Mouse (Mus musculus) heart, postnatal 10 days (tissue): ENCODE measurements around the gene Dedd2. TPM values are rescaled to one million over a fixed set of nuclear protein-coding genes. Genes with fewer than 3 reads are reported as not detected.
"Not testable (repeated sequence)": the region's sequence is repeated elsewhere in the genome, so short reads cannot be mapped to it uniquely, and the experiment has no call there.

ENCODE experiments used
- DNase-seq, 2 experiments: peaks; one replicate each; pipeline ENCODE4 v3.0.0; 2021
- intact Hi-C: fragments of 180-260 bp; cut with DNase I; formaldehyde crosslinking; loops from one replicate; pipeline ENCODE4 v1.15.1; 2025
- total RNA-seq, 2 experiments: library from RNA; stranded (reverse); gene quantifications; 2 replicates each; pipeline ENCODE4 v1.2.3; 2021

Dedd2 gene
- total RNA-seq = 10 to 100 TPM; 14.2 TPM

DNA sequence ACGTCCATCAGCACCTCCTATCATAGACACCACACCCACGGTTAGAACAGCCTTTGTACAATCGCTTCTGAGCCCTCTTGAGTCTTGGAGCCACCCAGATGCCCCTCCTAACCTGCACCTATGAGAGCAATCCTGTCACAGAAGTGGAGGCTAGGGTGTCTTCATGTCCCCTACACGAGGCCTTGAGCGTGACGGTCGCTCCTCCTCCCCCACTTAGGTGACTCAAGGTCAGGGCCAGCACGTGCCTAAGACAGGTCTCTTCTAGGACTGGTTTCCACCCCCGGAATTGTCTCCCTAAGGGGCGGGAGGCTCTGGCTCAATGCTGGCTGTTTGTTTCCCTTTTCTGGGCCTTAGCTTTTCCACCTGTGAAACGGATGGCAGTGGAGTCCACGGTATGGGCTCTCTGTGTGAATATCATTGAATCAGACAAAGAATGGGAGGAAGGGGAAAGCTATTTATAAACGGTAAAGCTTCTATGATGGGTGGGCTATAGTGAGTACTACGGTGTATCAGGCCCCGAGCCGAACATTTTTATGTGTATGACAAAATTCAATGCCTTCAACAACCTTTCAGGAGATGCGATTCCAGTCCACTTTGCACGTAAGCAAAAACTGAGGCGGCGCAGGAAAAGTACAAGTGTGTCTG, at the start of gene Dedd2:
Gene Dedd2, minus strand, starts transcription at position 159 of the 645 bp plus-strand sequence.
- intact Hi-C loops = loop anchor here (5.0 kb wide), 1 partner anchor 162 kb away; no protein-coding TSS in a partner anchor
- DNase-seq = peak; percentile 49 to 50

DNA sequence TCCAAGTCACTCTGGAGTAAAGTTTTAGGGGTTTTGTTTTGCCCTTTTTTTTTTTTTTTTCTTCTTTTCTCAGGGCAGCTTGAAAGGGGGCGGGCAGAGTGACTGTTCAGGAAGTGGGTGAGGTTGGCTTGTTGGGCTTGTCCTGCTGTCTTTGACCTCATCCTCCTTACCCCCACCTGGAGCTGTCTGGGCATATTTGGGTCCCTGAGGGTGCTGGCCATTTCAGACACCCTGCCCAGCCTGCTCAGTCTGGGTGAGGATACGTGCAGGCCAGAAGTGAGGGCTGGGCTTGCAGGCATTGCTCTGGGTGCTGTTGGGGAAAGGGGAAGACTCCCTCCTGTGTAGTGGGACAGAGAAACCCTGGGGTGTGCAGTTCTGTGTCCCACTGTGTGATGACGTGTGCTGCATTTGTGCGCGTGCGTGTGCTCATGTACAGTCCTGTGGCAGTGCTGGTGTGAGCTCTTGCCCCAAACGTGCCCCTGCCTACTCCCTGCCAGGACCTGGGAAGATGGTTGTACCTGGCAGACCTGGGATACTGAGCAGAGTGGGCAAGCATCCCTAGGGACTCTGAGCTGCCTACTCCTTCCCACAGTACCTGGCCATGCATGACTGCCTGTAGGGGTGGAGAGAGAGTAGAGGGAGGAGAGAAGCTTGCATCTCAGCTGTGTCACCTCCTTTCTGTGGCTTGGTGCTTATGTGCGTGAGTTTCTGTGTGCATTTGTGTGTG, 49.3 kb upstream of the Dedd2 start:
- peak in 1 of 2 experiments; percentile 32 for DNase-seq
- intact Hi-C loops = no loop called here

GRCm38 (mm10) chr7:25269029-25269428, 48.6 kb upstream of the Dedd2 start:
- intact Hi-C loops = no loop called here
- peak in 1 of 2 experiments; percentile 24 for DNase-seq

- intact Hi-C loops = no loop called here
- DNase-seq = no peak
Observed at GRCm38 (mm10) chr7:25268588-25268987, 48.2 kb upstream of the Dedd2 start.

- peak; percentile 99 to 100 for DNase-seq
- intact Hi-C loops = loop anchor here (2.0 kb wide), 1 partner anchor 17 kb away; the partner anchor contains the start of gene Erf
Observed at GRCm38 (mm10) chr7:25267751-25268463, 47.5 kb upstream of the Dedd2 start.

DNA sequence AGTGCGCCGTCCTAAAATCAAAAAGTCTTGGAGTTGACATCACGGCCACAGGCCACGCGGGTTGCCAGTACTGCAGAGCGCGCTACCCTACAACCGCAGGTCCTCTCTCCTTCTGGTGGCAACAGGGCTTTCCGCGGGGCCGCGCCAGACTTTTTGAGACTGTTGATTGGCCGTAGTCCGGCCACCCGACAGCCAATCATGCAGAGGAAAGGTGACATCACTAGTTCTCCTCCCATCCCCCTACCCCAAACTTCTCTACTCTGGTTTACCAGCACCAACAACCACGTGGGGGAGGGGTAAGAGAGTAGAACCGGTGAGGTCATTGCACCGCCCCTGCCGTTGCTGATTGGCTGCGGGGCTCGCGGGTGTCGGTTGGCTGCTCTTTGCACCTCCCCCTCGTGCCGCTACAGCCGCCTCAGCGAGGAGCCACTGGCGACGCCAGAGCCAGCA, 46.9 kb upstream of the Dedd2 start, which contains the start of gene Cic:
Gene Cic, plus strand, starts transcription at position 404 of the 450 bp plus-strand sequence.
- intact Hi-C loops = loop anchor here (2.0 kb wide), 1 partner anchor 17 kb away; the partner anchor contains the start of gene Erf
- DNase-seq = peak; percentile 100

- intact Hi-C loops = loop anchor here (2.0 kb wide), 1 partner anchor 16 kb away; the partner anchor contains the start of gene Erf
- peak in 1 of 2 experiments; percentile 5 for DNase-seq
Observed at GRCm38 (mm10) chr7:25266180-25266962, 46.0 kb upstream of the Dedd2 start.

- intact Hi-C loops = loop anchor here (2.0 kb wide), 1 partner anchor 15 kb away; the partner anchor contains the start of gene Erf
- not testable (repeated sequence) for DNase-seq
Observed at GRCm38 (mm10) chr7:25265743-25266142, 45.3 kb upstream of the Dedd2 start.

GRCm38 (mm10) chr7:25263968-25264870, 43.8 kb upstream of the Dedd2 start:
- DNase-seq = peak in 1 of 2 experiments; percentile 1
- intact Hi-C loops = no loop called here

DNA sequence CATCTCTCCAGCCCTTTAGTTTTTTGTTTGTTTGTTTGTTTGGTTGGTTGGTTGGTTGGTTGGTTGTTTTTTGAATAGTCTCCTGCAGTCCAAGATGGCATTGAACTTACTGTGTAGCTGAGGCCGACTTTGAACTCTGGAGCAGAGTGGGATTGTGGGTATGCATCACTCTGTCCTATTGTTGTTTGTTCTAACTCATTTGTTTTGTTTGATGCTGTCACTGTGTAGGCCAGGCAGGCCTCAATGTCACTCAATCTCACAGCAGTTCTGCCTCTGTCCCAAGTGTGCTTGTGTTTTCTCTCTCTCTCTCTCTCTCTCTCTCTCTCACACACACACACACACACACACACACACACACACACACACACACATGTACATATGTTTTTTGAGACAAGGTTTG, 41.5 kb upstream of the Dedd2 start:
- no peak for DNase-seq
- intact Hi-C loops = no loop called here

DNA sequence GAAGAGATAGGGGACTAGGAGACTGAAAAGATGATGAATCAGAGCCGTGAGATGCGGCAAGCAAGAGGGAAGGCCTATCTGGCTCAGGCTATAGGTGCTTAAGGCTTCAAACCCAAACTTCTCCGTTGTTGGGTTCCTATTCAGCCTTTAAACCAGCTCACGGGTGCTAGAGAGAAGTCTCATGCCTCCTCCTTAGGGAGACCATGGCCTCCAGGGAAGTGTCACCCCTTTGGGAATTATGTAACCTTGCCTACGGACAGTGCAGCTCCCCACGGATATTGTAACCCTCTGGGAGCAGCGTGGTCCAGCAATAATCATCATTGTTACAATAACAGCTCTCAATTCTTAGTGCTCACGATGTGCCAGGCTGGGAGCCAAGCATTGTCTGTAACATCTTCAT, 31.4 kb upstream of the Dedd2 start:
- intact Hi-C loops = loop anchor here (2.0 kb wide), 1 partner anchor 15 kb away; the partner anchor contains the start of gene Cic
- peak; percentile 20 to 42 for DNase-seq

DNA sequence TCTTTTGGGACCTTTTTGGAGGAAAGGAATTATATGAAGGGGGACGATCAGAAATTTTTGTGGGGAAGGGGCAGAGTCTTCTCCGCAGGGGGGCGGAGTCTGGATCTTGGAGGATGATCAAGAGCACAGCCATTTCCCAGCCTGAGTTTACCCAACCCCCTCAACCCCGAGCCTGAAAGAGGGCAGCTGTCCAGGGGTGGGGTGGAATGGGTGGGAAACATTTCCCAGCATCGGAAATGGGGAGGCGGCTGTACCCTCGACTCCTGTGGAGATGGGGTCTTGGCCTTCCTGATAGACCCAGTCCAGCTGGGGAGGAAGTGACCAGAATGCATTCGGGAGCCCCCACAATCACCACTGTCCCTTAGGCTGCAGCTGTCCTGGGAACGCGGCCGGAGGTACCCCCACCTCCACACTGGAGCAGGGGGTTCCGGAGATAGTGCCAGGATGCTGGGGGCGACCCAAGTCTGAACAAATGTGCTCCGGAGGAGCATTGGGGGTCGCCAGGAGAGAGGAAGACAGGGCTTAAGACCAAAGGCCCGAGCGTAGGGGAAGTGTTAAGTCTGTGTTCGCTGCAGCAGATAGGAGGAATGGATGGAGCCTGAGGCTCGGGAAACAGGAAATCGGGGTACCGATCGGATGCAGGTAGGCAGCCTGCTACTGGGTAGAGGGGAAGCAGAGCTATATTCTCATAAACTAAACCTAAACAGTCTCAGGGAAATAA, 30.8 kb upstream of the Dedd2 start:
- DNase-seq = peak; percentile 84 to 88
- intact Hi-C loops = loop anchor here (2.0 kb wide), 1 partner anchor 16 kb away; the partner anchor contains the start of gene Cic

GRCm38 (mm10) chr7:25250141-25250972, 29.9 kb upstream of the Dedd2 start, which contains the start of gene Erf:
Erf (minus strand) TSS chr7:25250761.
- peak; percentile 96 to 97 for DNase-seq
- intact Hi-C loops = loop anchor here (2.0 kb wide), 1 partner anchor 16 kb away; the partner anchor contains the start of gene Cic

DNA sequence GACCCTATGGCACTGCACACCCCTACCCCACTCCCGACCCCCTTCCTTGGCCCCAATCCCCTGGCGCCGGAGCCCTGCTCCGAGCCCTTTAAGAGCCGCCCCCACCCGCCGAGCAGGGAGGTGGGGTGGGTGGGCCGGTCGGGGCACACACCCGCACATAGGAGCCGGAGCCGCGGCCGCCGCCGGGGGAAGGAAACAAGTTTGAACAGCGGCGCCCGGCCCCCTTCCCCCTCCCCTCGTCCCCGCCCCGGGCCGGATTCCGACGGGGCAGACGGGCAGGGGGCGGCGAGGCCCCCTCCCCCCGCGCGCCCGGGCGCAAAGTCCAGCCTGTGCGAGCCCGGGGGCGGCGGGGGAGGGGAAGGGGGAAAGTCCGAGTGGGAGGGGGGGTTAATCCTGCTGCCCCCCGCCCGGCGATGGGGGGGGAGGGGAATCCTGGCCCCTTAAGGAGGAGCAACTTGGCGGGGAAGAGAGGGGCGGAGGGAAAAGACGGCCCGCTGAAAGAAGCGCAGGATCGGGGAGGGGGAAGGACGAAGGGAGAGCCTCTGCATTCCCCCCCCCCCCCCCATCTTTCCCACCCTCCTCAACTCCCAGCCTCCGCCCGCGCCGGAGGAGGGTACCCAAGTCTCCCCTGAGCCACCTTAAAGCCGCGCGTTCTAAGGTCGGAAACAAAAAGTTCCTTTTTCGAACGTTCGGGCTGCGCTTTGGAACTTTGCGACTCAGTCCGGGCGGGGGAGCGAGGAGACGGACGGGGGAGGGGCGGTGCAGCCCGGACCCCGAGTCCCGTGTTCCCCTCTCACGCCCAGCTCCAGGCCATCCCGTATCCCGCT, 29.1 kb upstream of the Dedd2 start:
- intact Hi-C loops = loop anchor here (2.0 kb wide), 1 partner anchor 17 kb away; the partner anchor contains the start of gene Cic

GRCm38 (mm10) chr7:25248846-25249313, 28.5 kb upstream of the Dedd2 start:
- intact Hi-C loops = loop anchor here (1.0 kb wide), 1 partner anchor 29 kb away; no protein-coding TSS in a partner anchor
- DNase-seq = no peak

More for the DNA sequence above, 29.1 kb upstream of the Dedd2 start:
- DNase-seq = peak; percentile 84 to 85
